Mouse (Mus musculus) Patski (cell line): Measurements from ENCODE around the gene Sgcd. TPM values are rescaled to one million over a fixed set of nuclear protein-coding genes. Genes with fewer than 3 reads are reported as not detected.

Experiments
- ATAC-seq: fragments of 100-300 bp; one replicate; pipeline ENCODE4 v1.8.0; 2021
- CTCF ChIA-PET: fragments of 350-600 bp; sonication (Branson Sonifier 250); formaldehyde crosslinking; loops from one replicate; lab custom pipeline; 2022; ENCODE audit warnings: inconsistent platforms; lab: Charles Lee
- POLR2A ChIA-PET: fragments of 350-600 bp; sonication (Branson Sonifier 250); formaldehyde crosslinking; loops from one replicate; lab custom pipeline; 2022; ENCODE audit warnings: antibody characterized with exemption, inconsistent platforms; lab: Charles Lee
- DNase-seq: peaks from one replicate; pipeline ENCODE4 v3.0.0-alpha.2; 2011; ENCODE audit warnings: low read depth, low spot score
- H3K27me3 ChIP-seq: fragments of 371-371 bp; one replicate; pipeline ENCODE4 v1.5.1; 2021
- CTCF ChIP-seq: fragments of 100-300 bp; IDR thresholded peaks from one replicate; pipeline ENCODE4 v1.5.1; 2021
- in situ Hi-C: fragments of 300-500 bp; cut with MboI; formaldehyde crosslinking; loops from 3 replicates; pipeline ENCODE4 v1.11.1; 2018; ENCODE audit warnings: low pct_unique_long_range_greater_than_20kb, mixed read lengths
- polyA plus RNA-seq: library from polyadenylated mRNA; unstranded; gene quantifications from one replicate; pipeline ENCODE4 v1.2.3, GENCODE M21; 2021

Sgcd gene
- polyA plus RNA-seq, 1 experiment from 2014 or later = not detected

DNA sequence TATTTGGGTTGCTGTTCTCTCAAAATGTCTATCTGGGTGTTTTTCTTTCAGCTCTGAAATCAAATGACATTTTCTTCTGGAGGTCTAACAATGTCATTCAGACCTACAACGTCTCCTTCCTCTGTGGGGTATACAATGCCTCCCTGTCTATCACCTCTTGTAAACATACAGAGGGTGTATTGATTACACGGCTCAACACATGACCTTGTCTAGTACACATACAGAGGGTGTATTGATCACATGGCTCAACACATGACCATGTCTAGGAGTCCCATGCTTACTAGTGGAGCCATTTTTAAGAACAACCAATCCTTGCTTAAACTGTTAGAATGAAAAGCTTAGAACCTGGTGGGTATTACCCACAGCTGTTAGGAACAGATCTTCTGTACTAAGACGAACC is 858.3 kb downstream of the Sgcd start:
- ATAC-seq = no peak
- POLR2A ChIA-PET = no interaction called here
- no peak for DNase-seq
- CTCF ChIA-PET = no interaction called here
- H3K27me3 ChIP-seq = no peaks in the 10 kb centered on the region
- in situ Hi-C loops = no loop called here
- no peak for TF ChIP-seq CTCF

DNA sequence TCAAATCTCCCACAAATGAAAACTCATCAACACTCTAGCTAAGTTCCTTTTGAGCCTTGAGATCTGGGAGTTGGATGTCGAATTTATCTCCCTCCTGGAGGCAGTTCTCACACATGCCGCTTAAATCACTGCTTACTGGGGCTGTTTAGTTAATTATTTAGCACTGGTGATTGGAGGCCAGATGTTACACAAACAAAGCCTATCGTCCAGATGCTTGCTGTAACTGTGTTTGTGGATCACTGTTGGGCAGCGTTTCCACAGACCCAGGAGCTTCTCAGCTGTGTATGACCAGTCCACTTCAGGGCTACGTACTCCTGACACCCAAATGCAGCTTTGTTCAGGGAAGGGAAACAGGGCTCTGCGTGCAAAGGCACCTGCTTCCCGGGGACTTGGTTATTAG is 858.8 kb downstream of the Sgcd start:
- ChIA-PET CTCF (no interaction called here), POLR2A (no interaction called here)
- ATAC-seq (no peak), DNase-seq (no peak)
- in situ Hi-C loops = no loop called here
- TF ChIP-seq CTCF = no peak
- no peaks in the 10 kb centered on the region for H3K27me3 ChIP-seq

DNA sequence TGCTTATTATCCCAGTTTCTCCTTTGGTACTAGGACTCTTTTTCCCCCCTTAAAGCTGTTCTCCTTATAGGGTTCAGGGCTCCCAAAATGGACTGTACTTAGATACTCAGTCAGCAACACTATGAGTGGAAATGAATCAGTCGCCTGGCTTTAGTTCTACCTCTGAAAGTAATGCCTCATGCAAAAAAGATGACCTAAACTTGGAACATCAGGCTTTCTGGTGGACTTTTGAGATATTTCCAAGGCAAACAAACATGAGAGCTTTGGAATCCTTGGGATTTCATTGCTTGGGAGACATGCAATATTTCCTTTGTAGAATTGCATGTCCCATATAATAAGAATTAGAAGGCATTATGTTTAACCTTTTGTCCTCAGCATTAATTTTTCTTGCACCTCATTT is 859.6 kb downstream of the Sgcd start:
- H3K27me3 ChIP-seq = no peaks in the 10 kb centered on the region
- ChIA-PET CTCF (no interaction called here), POLR2A (no interaction called here)
- in situ Hi-C loops = no loop called here
- no peak for ATAC-seq
- no peak for DNase-seq
- TF ChIP-seq CTCF = no peak

DNA sequence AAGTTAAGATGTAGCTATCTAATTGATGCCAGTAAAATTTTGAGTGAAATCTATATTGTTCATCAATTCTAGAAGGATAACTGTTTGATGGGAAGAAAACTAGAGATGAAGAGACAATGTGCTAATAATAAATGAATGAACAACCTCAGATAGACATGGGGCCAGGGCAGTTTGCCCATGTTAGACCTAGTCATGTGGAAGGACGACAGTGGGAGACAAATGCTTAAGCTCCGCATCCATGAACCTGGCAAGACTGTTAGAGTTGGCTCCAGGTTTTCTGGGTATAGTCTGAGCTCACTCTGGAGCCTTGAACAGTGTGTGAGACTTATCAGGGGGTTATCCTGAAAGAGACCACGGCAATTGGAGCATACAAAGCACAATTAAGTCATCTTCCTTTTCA is 860.4 kb downstream of the Sgcd start:
- DNase-seq = no peak
- CTCF ChIA-PET = no interaction called here
- H3K27me3 ChIP-seq = no peaks in the 10 kb centered on the region
- POLR2A ChIA-PET = interaction anchor here (1.2 kb wide), 1 partner anchor 14 kb away, joined by 3 read pairs; no protein-coding TSS in a partner anchor
- TF ChIP-seq CTCF = no peak
- no peak for ATAC-seq
- in situ Hi-C loops = no loop called here

DNA sequence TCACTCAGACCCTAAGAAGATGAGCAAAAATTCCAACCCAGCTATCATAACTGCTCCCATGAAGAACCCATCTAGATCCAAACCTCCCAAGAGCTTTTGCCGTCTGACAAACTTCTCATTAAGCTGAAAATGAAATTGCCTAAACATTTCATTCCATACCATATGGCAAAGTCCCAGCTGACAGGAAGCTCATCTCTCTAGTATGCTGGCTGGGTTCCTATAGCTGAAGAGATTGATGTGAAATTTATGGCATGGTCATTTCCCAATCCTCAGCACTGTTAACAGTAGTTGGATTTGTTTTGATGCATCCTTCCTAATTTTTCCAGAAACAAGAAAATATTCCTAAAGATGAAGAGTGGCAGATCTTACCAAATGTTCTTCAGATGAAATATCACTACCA is 867.9 kb downstream of the Sgcd start:
- POLR2A ChIA-PET = no interaction called here
- ATAC-seq (no peak), DNase-seq (no peak)
- CTCF ChIA-PET = interaction anchor here (2.0 kb wide), 1 partner anchor 23 kb away, joined by 5 read pairs; no protein-coding TSS in a partner anchor
- in situ Hi-C loops = no loop called here
- no peak for TF ChIP-seq CTCF
- no peaks in the 10 kb centered on the region for H3K27me3 ChIP-seq

DNA sequence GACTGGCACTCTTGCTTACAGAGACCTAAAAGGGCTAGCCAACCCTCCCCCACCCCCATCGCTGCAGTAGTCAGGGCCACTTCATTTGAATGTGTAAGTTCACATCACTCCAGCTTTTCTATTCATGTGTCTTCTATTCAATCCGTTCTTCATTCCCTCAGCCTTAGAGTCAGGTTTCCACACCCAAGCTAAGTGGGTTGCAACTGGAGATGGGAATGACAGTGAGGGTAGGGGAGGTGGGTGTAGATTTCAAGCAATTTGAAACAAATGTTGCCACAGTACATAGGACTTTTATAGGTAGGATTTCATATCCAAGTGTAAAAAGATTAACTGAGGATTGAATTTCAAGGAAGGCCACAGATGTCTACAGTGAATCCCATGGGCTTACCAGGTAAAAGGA is 870.9 kb downstream of the Sgcd start:
- in situ Hi-C loops = no loop called here
- ChIA-PET POLR2A (no interaction called here), CTCF (no interaction called here)
- no peaks in the 10 kb centered on the region for H3K27me3 ChIP-seq
- no peak for ATAC-seq
- no peak for DNase-seq
- no peak for TF ChIP-seq CTCF

DNA sequence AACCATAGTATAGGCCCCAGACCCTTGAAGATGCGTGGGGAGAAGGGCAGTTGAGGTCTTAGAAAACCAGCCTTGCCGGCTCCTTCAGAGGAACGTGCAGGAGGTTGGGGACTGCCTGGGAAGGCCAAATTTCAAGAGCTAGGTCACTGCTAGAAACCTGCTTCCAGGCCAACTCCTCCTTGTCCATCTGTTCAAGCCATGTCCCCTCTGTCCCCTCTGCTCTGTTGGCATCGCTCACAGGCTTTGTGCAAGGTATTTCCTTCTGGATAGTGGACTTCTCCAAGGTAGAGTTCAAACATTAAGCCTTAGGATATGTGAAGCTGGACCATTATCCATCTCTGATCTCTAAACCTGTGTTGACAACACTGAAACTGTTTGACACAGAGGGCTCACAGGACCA is 874.4 kb downstream of the Sgcd start:
- ATAC-seq = no peak
- CTCF ChIA-PET = no interaction called here

DNA sequence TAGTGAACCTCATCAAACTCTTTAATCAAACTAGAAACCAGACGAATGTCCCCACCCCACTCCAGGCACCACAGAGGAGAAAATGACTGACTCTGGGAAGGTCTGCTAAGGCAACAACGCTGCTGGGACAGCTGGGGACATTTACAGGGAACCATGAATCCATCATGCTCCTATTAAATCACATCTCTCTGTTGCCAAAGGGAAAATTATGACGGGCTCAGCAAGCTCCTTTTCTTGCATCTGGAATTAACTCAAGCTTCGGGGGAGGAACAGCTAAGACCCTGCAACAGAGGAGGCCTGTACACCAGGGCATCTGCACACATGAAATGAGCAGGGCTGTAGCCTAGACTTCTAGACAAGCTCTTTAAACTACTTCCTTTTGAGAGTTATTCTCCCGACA is 875.7 kb downstream of the Sgcd start:
- no peaks in the 10 kb centered on the region for H3K27me3 ChIP-seq
- TF ChIP-seq CTCF = no peak
- POLR2A ChIA-PET = interaction anchor here (0.6 kb wide), 1 partner anchor 1147 kb away, joined by 4 read pairs; no protein-coding TSS in a partner anchor
- ATAC-seq (no peak), DNase-seq (no peak)
- in situ Hi-C loops = no loop called here
- CTCF ChIA-PET = no interaction called here

More for the DNA sequence above, 874.4 kb downstream of the Sgcd start:
- no peak for DNase-seq
- in situ Hi-C loops = no loop called here
- POLR2A ChIA-PET = no interaction called here
- no peak for TF ChIP-seq CTCF
- no peaks in the 10 kb centered on the region for H3K27me3 ChIP-seq

DNA sequence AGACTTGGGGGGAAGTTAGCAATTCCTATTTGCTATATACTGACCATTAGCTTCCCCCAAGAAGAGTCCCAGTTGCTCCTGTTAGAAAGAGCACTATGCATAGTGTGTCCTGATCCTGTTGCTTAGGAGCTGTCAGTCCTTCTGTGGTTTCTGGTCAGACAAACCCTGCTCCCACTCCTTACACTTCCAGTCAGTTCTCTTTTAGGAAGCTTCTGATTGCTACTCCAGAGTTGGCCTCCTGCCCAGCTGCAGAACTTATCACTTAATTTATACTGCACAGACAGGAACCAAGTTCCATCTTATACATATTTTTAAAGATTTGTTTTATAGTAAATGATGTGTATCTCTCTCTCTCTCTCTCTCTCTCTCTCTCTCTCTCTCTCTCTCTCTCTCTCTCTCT is 878.5 kb downstream of the Sgcd start:
- DNase-seq (no peak), ATAC-seq (no peak)
- ChIA-PET CTCF (no interaction called here), POLR2A (no interaction called here)
- in situ Hi-C loops = no loop called here
- no peaks in the 10 kb centered on the region for H3K27me3 ChIP-seq
- no peak for TF ChIP-seq CTCF

DNA sequence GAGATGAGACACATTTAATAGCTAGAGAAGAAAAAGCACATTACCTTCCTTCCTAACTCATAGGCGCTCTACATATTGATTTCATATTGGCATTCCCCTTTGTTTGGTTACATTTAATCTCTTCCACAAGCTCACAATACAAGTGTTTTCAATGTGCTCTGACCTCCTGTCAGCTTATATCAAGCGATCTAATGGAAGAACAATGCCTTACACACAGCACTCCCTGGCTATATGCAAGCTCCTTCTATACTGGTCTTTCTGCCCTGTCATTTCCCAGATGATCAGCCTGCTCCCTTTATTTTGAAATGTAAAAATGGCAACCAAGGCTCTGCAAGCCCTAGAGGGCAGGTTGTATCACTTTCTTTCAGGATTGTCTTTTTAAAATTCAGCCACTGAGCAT is 881.1 kb downstream of the Sgcd start:
- DNase-seq = no peak
- TF ChIP-seq CTCF = no peak
- H3K27me3 ChIP-seq = no peaks in the 10 kb centered on the region
- ChIA-PET CTCF (no interaction called here), POLR2A (no interaction called here)
- ATAC-seq = no peak
- in situ Hi-C loops = no loop called here

DNA sequence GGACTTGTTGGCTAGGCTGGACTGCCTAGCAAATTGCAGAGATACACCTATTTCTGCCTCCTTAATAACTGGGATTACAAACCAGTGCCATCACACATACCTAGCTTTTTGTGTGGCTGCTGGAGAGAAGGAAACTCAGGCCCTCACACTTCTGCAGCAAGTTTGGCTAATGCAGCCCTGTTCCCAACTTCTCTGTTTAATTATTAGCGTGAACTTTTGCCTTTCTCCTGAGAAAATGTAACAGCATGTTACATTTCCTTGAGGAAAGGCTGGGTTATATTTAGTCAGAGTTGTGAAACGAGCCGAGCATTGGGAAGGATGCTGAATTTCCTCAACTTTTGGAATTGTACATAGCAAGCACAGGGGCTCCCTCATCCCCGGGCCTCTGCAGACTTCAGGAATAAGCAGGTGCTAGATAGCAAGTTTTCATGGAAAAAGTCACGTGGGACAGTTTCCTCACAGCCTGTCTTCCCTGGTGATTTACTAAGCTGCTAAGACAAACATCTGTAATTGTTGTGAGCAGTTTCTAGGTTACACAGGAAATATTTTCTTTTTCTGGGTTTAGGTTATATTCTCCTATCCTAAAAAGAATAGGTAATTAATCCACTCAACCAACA is 895.4 kb downstream of the Sgcd start:
- ATAC-seq = no peak
- no peaks in the 10 kb centered on the region for H3K27me3 ChIP-seq
- POLR2A ChIA-PET = no interaction called here
- TF ChIP-seq CTCF = no peak
- DNase-seq = no peak
- CTCF ChIA-PET = no interaction called here
- in situ Hi-C loops = no loop called here

DNA sequence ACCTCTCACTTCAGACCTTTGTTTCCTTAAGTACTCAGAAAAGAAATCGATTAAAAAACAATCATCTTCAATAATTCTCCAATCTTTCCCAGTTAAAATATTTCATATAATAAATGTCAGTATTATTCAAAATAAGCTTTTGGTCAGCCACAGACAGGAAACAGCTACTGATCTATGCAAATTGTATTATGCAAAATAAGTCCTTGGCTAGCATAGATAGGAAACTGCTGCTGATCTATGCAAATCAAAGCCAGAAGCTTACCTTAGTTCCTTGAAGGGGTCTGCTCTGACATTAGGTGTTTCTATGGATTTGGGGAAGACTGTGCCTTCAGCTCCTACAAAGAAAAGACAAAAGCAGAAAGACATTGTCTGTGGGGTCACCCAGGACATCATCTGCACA is 906.3 kb downstream of the Sgcd start:
- TF ChIP-seq CTCF = no peak
- ChIA-PET POLR2A (no interaction called here), CTCF (no interaction called here)
- ATAC-seq (no peak), DNase-seq (no peak)
- no peaks in the 10 kb centered on the region for H3K27me3 ChIP-seq
- in situ Hi-C loops = no loop called here
